Mouse (Mus musculus): ENCODE results near the gene Ank3. TPM values are rescaled to one million over a fixed set of nuclear protein-coding genes. Genes with fewer than 3 reads are reported as not detected.
A peak's percentile ranks its signal among the peaks of the same experiment; 100 is the strongest.

Gene Ank3
- polyA plus RNA-seq, 1 experiment from 2014 or later: 68.1 TPM

DNA sequence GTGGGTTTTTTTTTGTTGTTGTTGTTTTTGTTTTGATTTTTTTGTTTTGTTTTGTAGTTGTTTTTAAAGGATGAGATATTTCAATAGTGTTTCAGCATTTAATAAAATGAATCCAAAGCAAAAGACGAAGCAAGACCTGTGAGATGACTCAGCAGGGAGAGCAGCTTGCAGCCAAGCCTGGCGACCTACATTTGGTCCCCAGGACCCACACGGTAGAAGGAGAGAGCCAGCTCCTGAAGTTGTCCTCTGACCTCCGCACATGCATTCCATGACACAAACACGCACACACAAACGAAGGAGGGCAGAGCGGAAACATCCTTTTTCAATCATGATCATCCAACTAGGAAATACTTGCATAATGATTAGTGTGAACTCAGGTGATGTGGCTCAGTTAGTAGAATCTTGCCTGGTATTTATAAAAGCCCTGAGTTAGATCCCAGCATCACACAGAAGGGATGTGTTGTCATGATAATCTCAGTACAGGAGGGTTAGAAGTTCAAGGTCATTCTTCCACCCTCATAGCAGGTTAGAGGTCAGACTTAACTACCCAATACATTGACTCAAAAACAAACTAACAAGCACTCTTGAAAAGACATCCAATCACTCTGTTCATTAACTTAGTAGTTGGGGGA is 461.4 kb downstream of the Ank3 start:
- Histone ChIP-seq H3K4me3 (replicated peaks) (no peak overlapping the region), H3K4me2 (no peak overlapping the region), H3K9ac (no peak overlapping the region), H3K36me3 (replicated peaks) (no peaks in the 10 kb centered on the region), H3K27me3 (no peaks in the 10 kb centered on the region), H3K4me1 (peaks cover 13% of the 10 kb centered on the region), H3K27ac (0 out of 2 replicates have a peak overlapping the region, but pooled peaks have one; percentile 20), H3K9me3 (no peaks in the 10 kb centered on the region)
- ATAC-seq (ENCODE audit: low FRiP score): no peak
- WGBS: 84% methylated on average over 7 of the region's 7 CpGs

DNA sequence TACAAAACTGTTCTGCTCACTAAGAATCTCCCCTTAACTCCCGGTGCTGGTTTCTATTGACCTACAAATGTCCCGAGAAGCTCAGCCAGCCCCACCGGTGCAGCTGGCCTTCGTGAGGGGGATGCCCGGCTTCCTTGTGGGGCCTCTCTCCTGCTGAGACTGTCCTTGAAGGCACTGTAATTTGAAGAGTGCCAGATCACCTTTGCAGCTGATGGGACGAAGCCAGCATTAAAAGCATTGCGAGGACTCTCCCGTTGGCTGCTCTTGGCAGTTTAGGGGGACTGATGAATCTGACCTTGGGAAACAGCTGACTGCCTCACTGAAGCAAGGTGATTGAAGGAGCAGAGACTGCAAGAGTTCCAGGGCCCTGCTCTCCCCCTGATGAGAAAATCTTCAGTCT is 464.3 kb downstream of the Ank3 start:
- H3K4me2 ChIP-seq: no peak overlapping the region
- no peaks in the 10 kb centered on the region for H3K36me3 ChIP-seq (replicated peaks)
- WGBS: 68% methylated on average over 8 of the region's 8 CpGs
- H3K27ac ChIP-seq: no peak overlapping the region
- no peak for ATAC-seq (ENCODE audit: low FRiP score)
- H3K27me3 ChIP-seq: no peaks in the 10 kb centered on the region
- no peaks in the 10 kb centered on the region for H3K9me3 ChIP-seq
- no peak overlapping the region for H3K4me3 ChIP-seq (replicated peaks)
- no peak overlapping the region for H3K9ac ChIP-seq
- peaks cover 22% of the 10 kb centered on the region for H3K4me1 ChIP-seq

DNA sequence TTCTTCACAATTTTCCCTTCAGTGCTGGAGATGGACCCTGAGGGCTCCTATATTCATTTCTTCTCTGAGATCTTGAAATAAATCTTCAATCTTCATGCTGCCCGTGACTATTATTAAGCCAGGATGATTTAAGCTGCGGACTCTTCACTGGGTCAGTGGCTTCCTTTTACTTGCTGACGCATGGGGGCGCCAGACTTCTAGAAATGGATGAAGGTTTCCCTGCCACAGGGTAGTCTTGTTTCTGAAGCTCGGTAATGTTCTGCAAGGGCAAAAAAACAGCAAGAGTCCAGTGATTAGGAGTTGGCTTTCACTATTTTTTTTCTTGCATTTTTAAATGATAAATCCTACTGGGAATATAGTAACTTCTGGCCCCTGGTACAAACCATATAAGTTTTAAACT is 471.8 kb downstream of the Ank3 start:
- H3K4me1 ChIP-seq: peaks cover 8% of the 10 kb centered on the region
- no peak overlapping the region for H3K4me3 ChIP-seq (replicated peaks)
- H3K36me3 ChIP-seq (replicated peaks): no peaks in the 10 kb centered on the region; the same call in 1 of the 2 replicates
- H3K9ac ChIP-seq: no peak overlapping the region
- H3K4me2 ChIP-seq: no peak overlapping the region
- no peak for ATAC-seq (ENCODE audit: low FRiP score)
- no peaks in the 10 kb centered on the region for H3K9me3 ChIP-seq
- no peaks in the 10 kb centered on the region for H3K27me3 ChIP-seq
- 10% methylated on average over 5 of the region's 5 CpGs for WGBS
- no peak overlapping the region for H3K27ac ChIP-seq

DNA sequence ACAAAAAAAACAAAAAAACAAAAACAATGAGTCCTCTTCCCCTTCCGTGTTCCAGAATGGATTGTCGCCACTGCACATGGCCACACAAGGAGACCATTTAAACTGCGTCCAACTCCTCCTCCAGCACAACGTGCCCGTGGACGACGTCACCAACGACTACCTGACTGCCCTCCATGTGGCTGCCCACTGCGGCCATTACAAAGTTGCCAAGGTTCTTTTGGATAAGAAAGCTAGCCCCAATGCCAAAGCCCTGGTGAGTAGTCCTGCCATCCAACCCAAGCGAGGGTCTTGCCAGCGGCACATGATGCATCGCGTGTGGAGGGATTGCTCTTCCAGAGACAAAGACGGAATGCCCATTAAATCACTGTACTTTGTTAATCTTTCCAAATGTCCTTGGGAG is 472.4 kb downstream of the Ank3 start:
- H3K27me3 ChIP-seq: no peaks in the 10 kb centered on the region
- no peak overlapping the region for H3K4me2 ChIP-seq
- H3K4me3 ChIP-seq (replicated peaks): no peak overlapping the region
- H3K9ac ChIP-seq: no peak overlapping the region
- 86% methylated on average over 14 of the region's 14 CpGs for WGBS
- H3K36me3 ChIP-seq (replicated peaks): no peaks in the 10 kb centered on the region; the same call in 1 of the 2 replicates
- peaks cover 2% of the 10 kb centered on the region for H3K4me1 ChIP-seq
- no peaks in the 10 kb centered on the region for H3K9me3 ChIP-seq
- H3K27ac ChIP-seq: no peak overlapping the region
- ATAC-seq (ENCODE audit: low FRiP score): no peak

DNA sequence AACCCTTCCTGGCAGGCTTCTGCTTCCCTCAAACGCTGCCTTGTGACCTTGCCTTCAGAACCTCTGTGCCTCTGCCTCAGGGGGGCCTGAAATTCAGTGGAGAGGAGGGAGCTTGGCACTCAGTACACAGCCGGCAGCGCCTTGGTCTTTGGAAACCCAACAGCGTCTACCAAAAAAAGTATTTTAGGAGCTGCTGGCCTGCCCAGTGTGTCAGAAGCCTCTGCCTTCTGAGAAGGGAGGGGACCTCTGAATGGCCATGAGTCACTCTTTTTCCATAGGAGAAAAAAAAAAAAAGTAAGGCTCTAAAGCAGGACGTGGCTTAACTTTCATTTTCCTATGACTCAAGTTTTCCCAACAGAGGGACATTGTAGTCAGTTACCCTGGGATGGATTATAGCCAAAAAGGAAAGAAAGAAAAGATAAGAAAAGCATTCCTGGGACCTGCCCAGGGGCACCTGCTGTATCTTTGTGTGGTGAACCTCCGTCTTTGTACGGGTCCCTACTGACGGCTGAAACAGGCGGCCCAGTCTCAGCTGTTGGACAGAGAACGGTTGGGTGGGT is 473.7 kb downstream of the Ank3 start:
- Histone ChIP-seq H3K4me3 (replicated peaks) (no peak overlapping the region), H3K9me3 (no peaks in the 10 kb centered on the region), H3K27me3 (no peaks in the 10 kb centered on the region), H3K9ac (no peak overlapping the region), H3K4me2 (no peak overlapping the region), H3K36me3 (replicated peaks) (no peaks in the 10 kb centered on the region; the same call in 1 of the 2 replicates), H3K27ac (no peak overlapping the region), H3K4me1 (no peaks in the 10 kb centered on the region)
- ATAC-seq (ENCODE audit: low FRiP score): no peak
- WGBS: 57% methylated on average over 10 of the region's 10 CpGs

DNA sequence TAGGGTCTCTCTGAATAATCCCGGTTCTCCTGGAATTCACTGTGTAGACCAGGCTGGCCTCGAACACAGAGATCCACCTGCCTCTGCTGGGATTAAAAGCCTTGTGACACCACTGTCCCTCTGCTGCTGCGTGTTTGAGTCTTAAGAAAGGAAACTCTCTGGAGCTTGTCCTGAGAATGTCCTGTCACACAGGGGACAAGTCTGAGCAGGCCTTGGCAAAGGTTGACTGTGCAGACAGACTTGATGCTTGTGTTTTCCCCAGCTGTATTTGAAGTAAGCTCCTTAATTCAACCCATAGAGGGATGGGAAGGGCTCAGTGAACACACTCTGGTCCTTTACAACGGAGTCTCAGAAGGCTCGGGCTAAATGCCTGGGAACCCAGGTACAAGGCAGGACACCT is 474.3 kb downstream of the Ank3 start:
- Histone ChIP-seq H3K4me2 (no peak overlapping the region), H3K4me3 (replicated peaks) (no peak overlapping the region), H3K27ac (no peak overlapping the region), H3K9me3 (no peaks in the 10 kb centered on the region), H3K9ac (no peak overlapping the region), H3K4me1 (no peaks in the 10 kb centered on the region), H3K27me3 (no peaks in the 10 kb centered on the region), H3K36me3 (replicated peaks) (no peaks in the 10 kb centered on the region; the same call in 1 of the 2 replicates)
- WGBS: 83% methylated on average over 5 of the region's 5 CpGs
- ATAC-seq (ENCODE audit: low FRiP score): no peak

DNA sequence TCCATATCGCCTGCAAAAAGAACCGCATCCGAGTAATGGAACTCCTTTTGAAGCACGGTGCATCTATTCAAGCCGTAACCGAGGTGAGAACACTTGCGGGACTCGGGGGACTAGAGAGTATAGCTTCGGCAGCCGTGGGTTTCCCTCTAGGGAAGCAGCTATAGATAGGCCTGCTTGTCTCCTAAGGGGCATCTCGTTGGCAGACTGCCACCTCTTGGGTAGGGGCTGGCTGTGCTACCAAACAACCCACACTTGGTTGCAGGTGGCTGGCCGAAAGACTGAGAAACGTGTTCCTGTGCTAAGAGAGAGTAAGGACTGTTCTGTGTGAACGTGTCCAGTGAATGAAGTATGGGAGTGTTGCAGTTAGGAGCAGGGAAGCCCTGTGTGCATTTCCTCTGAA is 476.2 kb downstream of the Ank3 start:
- H3K4me3 ChIP-seq (replicated peaks): no peak overlapping the region
- peaks cover 9% of the 10 kb centered on the region for H3K36me3 ChIP-seq (replicated peaks)
- H3K27ac ChIP-seq: no peak overlapping the region
- no peaks in the 10 kb centered on the region for H3K9me3 ChIP-seq
- H3K9ac ChIP-seq: no peak overlapping the region
- no peaks in the 10 kb centered on the region for H3K4me1 ChIP-seq
- no peaks in the 10 kb centered on the region for H3K27me3 ChIP-seq
- 84% methylated on average over 14 of the region's 14 CpGs for WGBS
- H3K4me2 ChIP-seq: no peak overlapping the region
- ATAC-seq (ENCODE audit: low FRiP score): no peak

DNA sequence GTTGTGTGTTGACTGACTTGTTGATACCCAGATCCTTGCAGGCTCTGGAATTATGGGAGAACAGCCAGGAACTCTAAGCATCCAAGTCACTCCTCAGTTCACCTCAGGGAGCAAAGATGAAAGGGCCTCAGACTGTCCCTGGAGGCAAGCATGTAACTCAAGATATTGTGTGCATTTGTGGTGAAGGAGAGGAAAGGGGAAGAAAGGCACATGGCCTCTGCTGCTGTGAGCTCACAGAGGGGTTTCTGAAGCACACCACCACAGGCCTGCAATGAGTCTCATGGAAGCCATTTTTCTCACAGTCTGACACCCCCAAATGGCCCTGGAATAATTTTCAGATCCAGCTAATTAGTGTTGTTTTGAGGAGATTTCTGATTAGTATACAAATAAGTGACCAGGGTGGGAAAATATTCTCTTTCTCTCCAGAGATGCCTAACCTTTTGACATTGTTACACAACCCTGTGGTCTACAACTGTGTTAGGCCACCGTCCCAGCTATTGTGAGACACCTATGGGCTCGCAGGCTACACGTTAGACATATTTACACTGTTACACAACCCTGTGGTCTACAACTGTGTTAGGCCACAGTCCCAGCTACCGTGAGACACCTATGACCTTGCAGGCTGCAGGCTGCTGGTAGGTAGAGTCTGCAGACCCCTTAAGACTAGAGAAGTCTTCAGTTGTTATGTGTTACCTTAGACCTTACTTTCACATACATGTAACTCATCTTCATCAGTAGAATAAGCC is 485.5 kb downstream of the Ank3 start:
- Histone ChIP-seq H3K4me3 (replicated peaks) (no peak overlapping the region), H3K27me3 (no peaks in the 10 kb centered on the region), H3K4me2 (no peak overlapping the region), H3K9me3 (no peaks in the 10 kb centered on the region), H3K9ac (no peak overlapping the region), H3K4me1 (peaks cover 2% of the 10 kb centered on the region; the same call in 1 of the 2 replicates), H3K27ac (no peak overlapping the region), H3K36me3 (replicated peaks) (peaks cover 40% of the 10 kb centered on the region)
- no peak for ATAC-seq (ENCODE audit: low FRiP score)
- 90% methylated on average over 4 of the region's 4 CpGs for WGBS

DNA sequence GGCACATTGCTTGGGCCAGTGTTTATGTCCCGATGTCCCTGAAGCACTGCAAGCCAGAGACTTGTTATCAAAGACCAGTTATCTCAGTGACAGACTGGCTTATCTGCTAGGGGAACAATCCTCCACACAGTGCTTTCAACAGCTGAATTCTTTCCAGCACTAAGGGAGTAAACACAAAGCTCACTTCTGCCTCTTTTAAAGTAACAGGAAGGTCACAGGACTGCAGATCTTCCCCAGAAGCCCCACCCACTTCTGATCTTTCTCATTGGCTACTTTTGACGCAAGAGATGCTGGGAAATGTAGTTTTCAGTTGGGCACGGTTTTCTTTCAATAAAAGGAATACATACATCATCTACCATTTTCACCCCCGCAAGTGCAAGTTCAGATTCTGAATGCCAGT is 489.8 kb downstream of the Ank3 start:
- Histone ChIP-seq H3K27ac (no peak overlapping the region), H3K4me2 (no peak overlapping the region), H3K4me1 (peaks cover 2% of the 10 kb centered on the region; the same call in 1 of the 2 replicates), H3K9ac (no peak overlapping the region), H3K4me3 (replicated peaks) (no peak overlapping the region), H3K36me3 (replicated peaks) (peaks cover 29% of the 10 kb centered on the region), H3K27me3 (no peaks in the 10 kb centered on the region), H3K9me3 (no peaks in the 10 kb centered on the region)
- 32% methylated on average over 4 of the region's 4 CpGs for WGBS
- peak; percentile 37; the same call in 1 of the 2 replicates for ATAC-seq (ENCODE audit: low FRiP score)

DNA sequence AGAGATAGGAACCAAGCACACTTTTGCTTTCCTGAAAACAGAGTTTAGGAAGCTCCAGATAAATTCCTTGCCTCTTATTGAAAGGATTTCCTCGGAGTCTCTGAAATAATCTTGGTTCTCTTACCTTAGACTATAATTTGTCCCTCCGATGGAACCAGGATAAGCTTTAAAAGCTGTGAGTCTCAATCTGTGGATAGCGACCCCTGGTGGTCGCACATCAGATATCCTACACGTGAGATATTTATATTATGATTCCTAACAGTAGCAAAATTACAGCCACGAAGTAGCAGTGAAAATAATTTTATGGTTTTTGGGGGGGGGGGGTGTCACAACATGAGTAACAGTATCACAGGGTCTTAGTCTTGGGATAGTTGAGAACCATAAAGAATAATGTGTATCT is 491.2 kb downstream of the Ank3 start:
- ATAC-seq (ENCODE audit: low FRiP score): no peak
- peaks cover 2% of the 10 kb centered on the region; the same call in 1 of the 2 replicates for H3K4me1 ChIP-seq
- H3K36me3 ChIP-seq (replicated peaks): peaks cover 20% of the 10 kb centered on the region
- no peak overlapping the region for H3K4me2 ChIP-seq
- H3K27ac ChIP-seq: no peak overlapping the region
- no peaks in the 10 kb centered on the region for H3K27me3 ChIP-seq
- no peak overlapping the region for H3K9ac ChIP-seq
- no peak overlapping the region for H3K4me3 ChIP-seq (replicated peaks)
- 17% methylated on average over 6 of the region's 6 CpGs for WGBS
- no peaks in the 10 kb centered on the region for H3K9me3 ChIP-seq

DNA sequence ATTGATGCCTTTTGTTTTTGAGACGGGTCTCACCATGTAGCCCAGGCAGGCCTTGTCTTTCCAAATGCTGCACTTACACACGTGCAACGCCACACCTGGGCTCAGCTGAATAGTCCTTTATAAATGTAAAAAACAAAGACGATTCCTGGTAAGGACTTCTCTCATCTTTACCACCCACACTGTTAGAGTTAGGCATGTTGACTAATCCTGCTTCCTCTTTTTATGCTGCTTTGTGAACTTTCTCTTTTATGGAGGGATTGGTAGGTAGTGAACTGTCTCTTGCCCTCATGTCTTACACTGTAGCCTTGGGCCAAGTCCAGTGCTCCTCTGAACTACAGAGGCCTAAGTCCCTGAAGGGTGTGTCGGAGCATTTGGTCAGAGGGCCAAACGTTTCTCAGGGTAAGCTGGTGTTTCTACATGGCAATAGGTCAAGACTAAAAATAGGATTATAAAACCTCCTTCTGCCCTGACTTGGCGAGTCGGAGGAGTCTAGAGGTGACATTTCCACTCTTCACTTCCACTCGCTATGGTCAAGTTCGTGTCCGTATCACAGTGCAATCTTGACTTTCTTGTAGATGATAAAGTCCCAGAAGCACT is 491.9 kb downstream of the Ank3 start:
- H3K4me1 ChIP-seq: peaks cover 2% of the 10 kb centered on the region; the same call in 1 of the 2 replicates
- 83% methylated on average over 11 of the region's 11 CpGs for WGBS
- no peak overlapping the region for H3K4me2 ChIP-seq
- no peak overlapping the region for H3K27ac ChIP-seq
- no peak overlapping the region for H3K4me3 ChIP-seq (replicated peaks)
- H3K9ac ChIP-seq: no peak overlapping the region
- no peak for ATAC-seq (ENCODE audit: low FRiP score)
- H3K27me3 ChIP-seq: no peaks in the 10 kb centered on the region
- no peaks in the 10 kb centered on the region for H3K9me3 ChIP-seq
- H3K36me3 ChIP-seq (replicated peaks): peaks cover 15% of the 10 kb centered on the region

DNA sequence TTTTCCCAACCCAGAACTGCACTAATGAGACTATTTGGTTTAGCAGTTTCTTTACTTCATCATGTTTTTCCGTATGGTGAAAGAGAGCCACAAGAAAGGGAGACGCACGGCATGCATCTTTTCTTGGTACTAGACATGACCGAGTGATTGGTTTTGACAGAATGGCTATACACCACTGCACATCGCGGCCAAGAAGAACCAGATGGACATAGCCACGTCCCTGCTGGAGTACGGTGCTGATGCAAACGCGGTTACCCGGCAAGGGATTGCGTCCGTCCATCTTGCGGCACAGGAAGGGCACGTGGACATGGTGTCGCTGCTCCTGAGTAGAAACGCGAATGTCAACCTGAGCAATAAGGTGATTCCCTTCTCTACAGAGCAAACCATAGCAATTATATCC is 493.6 kb downstream of the Ank3 start:
- H3K4me1 ChIP-seq: peaks cover 2% of the 10 kb centered on the region; the same call in 1 of the 2 replicates
- no peaks in the 10 kb centered on the region for H3K9me3 ChIP-seq
- no peaks in the 10 kb centered on the region for H3K27me3 ChIP-seq
- peaks cover 10% of the 10 kb centered on the region for H3K36me3 ChIP-seq (replicated peaks)
- WGBS: 96% methylated on average over 18 of the region's 18 CpGs
- no peak for ATAC-seq (ENCODE audit: low FRiP score)
- H3K27ac ChIP-seq: no peak overlapping the region
- no peak overlapping the region for H3K4me2 ChIP-seq
- no peak overlapping the region for H3K4me3 ChIP-seq (replicated peaks)
- H3K9ac ChIP-seq: no peak overlapping the region
